Mouse (Mus musculus): Measurements from ENCODE around the gene Mfsd13b.
"Not testable (repeated sequence)": the region's sequence is repeated elsewhere in the genome, so short reads cannot be mapped to it uniquely, and the experiment has no call there.

Gene Mfsd13b

GRCm38 (mm10) chr7:120982200-120982841 lies at the start of gene Mfsd13b, which contains the start of gene Cdr2:
Gene Mfsd13b (plus strand): TSS chr7:120982509.
Gene Cdr2 (minus strand): TSS chr7:120982312.
- ATAC-seq (ENCODE audit: insufficient number of reproducible peaks, low FRiP score, low TSS enrichment), result peak; percentile 99

DNA sequence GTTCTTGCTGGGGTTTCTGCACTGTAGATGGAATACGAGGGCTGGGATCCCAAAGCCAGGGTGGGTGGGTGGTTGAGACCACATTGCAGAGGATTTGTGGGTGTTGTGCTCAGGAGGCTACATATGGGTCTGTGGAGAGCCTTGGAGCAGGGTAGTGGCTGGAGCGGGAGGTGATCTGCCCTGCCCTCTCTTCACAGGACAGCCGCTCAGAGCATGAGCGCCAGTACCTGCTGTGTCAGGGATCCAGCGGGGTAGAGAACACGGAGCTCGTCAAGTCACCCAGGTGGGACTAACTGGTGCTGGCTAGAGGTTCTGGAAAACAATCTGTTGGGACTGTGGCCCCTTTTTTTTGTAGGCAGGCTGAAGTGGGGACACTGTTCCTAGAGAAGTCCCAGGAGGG lies 49.2 kb upstream of the Mfsd13b start:
- no peak for ATAC-seq (ENCODE audit: insufficient number of reproducible peaks, low FRiP score, low TSS enrichment)

- no peak for ATAC-seq (ENCODE audit: insufficient number of reproducible peaks, low FRiP score, low TSS enrichment)
These were observed 48.6 kb upstream of the Mfsd13b start for GRCm38 (mm10) chr7:120933680-120934195.

DNA sequence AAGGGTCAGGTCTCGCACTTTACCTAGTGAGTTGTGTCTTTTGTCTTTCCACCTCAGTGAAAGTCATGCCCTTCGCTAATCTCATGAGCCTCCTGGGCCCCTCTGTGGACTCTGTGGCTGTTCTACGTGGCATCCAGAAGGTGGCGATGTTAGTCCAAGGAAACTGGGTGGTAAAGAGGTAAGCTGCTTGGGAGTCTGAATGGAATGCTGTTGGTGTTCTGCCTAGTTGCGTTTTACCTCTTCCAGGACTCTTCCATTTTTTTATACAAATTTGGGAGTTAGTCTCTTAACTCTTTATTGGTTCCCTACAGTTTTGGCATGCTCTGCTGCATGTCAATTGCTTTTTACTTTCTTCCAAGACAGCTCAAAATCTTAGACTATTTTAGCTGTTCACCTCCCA lies 47.6 kb upstream of the Mfsd13b start:
- no peak; the same call in 1 of the 2 replicates for ATAC-seq (ENCODE audit: insufficient number of reproducible peaks, low FRiP score, low TSS enrichment)

DNA sequence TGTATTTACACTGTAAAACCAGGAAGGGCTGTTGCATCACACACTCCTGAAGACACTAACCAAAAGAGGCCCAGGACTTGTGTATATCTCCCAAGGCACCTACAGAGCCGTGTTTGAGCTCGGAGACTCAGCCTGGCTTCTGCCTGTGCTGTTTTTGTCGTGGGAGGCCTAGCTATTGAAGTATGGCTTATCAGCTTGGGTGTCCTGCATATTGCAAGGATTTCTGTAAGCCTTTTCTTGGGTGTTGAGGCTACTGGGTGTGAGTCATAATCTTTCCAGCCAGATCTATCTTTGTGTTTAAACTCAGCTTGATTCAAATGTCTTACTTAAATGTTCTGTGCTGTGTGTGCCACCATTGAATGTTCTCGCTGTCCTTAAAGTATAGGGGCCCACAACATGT lies 45.8 kb upstream of the Mfsd13b start:
- ATAC-seq (ENCODE audit: insufficient number of reproducible peaks, low FRiP score, low TSS enrichment), result no peak

GRCm38 (mm10) chr7:120938206-120938605 lies 44.1 kb upstream of the Mfsd13b start:
- ATAC-seq (ENCODE audit: insufficient number of reproducible peaks, low FRiP score, low TSS enrichment), result no peak

DNA sequence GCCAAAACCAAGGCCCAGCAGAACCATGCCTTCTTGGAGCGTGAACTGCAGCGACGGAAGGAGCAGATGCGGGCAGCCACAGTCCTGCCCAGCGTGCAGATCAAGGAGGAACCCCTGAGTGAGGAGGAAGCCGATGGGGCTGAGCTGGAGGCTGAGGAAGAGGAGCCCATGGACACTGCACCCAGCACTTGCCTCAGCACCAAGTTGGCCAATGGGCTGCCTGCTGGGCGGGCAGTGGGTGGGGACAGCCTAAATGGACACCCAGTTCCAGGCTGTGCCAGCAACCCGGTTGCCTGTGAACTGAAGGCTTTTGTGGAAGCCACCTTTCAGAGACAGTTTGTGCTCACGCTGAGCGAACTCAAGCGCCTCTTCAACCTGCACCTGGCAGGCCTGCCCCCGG lies 42.0 kb upstream of the Mfsd13b start:
- ATAC-seq (ENCODE audit: insufficient number of reproducible peaks, low FRiP score, low TSS enrichment), result no peak

GRCm38 (mm10) chr7:120941214-120941613 lies 41.1 kb upstream of the Mfsd13b start:
- no peak for ATAC-seq (ENCODE audit: insufficient number of reproducible peaks, low FRiP score, low TSS enrichment)

DNA sequence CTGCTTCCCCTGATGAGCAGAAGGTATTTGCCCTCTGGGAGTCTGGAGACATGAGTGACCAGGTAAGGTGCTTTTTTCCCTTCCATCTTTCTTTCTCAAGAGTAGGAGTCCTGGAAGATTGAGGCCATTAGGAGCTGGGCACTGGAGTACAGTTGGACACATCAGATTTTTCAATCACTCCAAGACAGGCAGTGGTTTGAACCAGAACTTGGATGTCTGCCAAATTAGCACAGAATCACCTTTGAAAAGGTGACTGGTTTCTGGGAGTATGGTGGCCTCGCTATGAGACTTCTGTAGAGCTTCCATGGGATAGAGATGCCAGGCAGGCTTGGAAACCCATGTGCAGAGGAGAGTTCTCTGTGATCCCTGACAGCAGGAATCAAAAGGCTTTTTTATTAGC lies 39.8 kb upstream of the Mfsd13b start:
- no peak for ATAC-seq (ENCODE audit: insufficient number of reproducible peaks, low FRiP score, low TSS enrichment)

GRCm38 (mm10) chr7:120943936-120944509 lies 38.3 kb upstream of the Mfsd13b start:
- no peak for ATAC-seq (ENCODE audit: insufficient number of reproducible peaks, low FRiP score, low TSS enrichment)

- not testable (repeated sequence) for ATAC-seq (ENCODE audit: insufficient number of reproducible peaks, low FRiP score, low TSS enrichment)
These were observed 28.7 kb upstream of the Mfsd13b start for GRCm38 (mm10) chr7:120953591-120953990.

- no peak for ATAC-seq (ENCODE audit: insufficient number of reproducible peaks, low FRiP score, low TSS enrichment)
These were observed 22.2 kb upstream of the Mfsd13b start for GRCm38 (mm10) chr7:120960116-120960515.

GRCm38 (mm10) chr7:120960601-120961000 lies 21.7 kb upstream of the Mfsd13b start:
- ATAC-seq (ENCODE audit: insufficient number of reproducible peaks, low FRiP score, low TSS enrichment), result no peak

GRCm38 (mm10) chr7:120961893-120962292 lies 20.4 kb upstream of the Mfsd13b start:
- ATAC-seq (ENCODE audit: insufficient number of reproducible peaks, low FRiP score, low TSS enrichment), result no peak

- ATAC-seq (ENCODE audit: insufficient number of reproducible peaks, low FRiP score, low TSS enrichment), result no peak
These were observed 19.2 kb upstream of the Mfsd13b start for GRCm38 (mm10) chr7:120963126-120963525.

- ATAC-seq (ENCODE audit: insufficient number of reproducible peaks, low FRiP score, low TSS enrichment), result no peak
These were observed 13.1 kb upstream of the Mfsd13b start for GRCm38 (mm10) chr7:120969221-120969620.

DNA sequence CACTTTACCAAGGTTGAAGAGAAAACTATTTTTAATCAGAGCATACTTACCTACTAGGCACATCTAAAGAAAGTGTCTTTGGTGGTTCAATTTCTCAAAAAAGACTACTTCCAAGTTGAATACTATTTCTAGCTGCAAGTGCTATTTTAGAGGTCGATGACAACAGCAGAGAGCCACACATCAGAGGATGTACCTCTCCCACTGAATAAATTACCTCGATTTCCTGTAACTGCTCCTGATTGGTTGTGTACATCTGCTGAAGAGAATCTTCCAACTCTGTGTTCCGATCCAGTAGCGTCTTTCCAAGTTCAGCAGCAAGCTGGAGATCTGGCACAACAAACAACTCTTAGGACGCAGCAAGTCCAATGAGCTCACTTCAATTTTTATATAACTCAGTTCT lies 12.2 kb upstream of the Mfsd13b start:
- no peak for ATAC-seq (ENCODE audit: insufficient number of reproducible peaks, low FRiP score, low TSS enrichment)

- ATAC-seq (ENCODE audit: insufficient number of reproducible peaks, low FRiP score, low TSS enrichment), result not testable (repeated sequence)
These were observed 9.8 kb upstream of the Mfsd13b start for GRCm38 (mm10) chr7:120972471-120972870.

DNA sequence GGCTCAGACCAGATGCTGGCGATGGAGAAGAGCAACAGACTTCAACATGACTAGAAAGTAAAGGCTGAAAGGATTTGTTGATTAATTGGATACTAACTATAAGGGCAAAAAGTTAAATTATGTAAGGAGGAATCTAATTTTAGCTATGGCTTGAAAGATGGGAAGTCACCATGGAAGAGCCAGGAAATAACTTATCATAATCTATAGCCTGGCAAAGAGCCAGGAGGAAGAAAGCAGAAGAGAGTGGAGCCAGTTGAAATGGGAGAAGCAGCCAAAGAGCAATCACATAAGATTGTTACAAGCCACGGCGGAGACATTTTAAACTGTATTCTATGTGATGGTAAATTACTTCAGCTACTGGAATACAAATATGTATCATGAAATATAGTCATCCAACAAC lies 8.3 kb upstream of the Mfsd13b start:
- ATAC-seq (ENCODE audit: insufficient number of reproducible peaks, low FRiP score, low TSS enrichment), result no peak

GRCm38 (mm10) chr7:120977063-120977462 lies 5.2 kb upstream of the Mfsd13b start:
- ATAC-seq (ENCODE audit: insufficient number of reproducible peaks, low FRiP score, low TSS enrichment), result no peak

DNA sequence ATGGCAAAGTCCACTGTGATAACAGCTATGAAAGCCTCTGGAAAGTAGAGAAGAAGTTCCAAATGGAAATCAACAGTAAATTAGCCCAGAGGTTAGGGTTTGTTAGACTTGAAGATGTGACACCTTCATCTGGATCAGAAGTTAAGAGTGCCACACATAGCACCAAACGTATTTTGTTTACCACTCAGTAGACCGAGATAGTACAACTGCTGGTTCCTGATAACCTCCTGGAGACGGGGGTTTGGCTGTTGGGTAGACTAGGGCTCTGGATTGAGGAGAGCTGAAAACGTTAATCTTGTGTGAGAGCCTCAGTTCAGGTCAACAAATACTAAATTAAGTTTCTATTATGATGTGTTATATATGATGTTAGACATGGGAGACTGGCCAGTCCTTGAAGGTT lies 2.3 kb upstream of the Mfsd13b start:
- ATAC-seq (ENCODE audit: insufficient number of reproducible peaks, low FRiP score, low TSS enrichment), result no peak

Data from cerebellum, adult (tissue).